Mouse (Mus musculus): Measurements from ENCODE around the gene Peli2.

- TF ChIP-seq CTCF (IDR thresholded peaks at IDR 0.05; ENCODE audit: low read depth) (no peak), EP300 (optimal IDR thresholded peaks at IDR 0.05) (no peak)
Observed at GRCm38 (mm10) chr14:48255290-48255689, 134.7 kb downstream of the Peli2 start.

Data from stomach, postnatal 0 days (tissue).